Mouse (Mus musculus): ENCODE data around the gene Gm4869.

The Gm4869 gene

GRCm38 (mm10) chr5:140538111-140538683 lies 92.8 kb downstream of the Gm4869 start:
- no peak for DNase-seq

DNA sequence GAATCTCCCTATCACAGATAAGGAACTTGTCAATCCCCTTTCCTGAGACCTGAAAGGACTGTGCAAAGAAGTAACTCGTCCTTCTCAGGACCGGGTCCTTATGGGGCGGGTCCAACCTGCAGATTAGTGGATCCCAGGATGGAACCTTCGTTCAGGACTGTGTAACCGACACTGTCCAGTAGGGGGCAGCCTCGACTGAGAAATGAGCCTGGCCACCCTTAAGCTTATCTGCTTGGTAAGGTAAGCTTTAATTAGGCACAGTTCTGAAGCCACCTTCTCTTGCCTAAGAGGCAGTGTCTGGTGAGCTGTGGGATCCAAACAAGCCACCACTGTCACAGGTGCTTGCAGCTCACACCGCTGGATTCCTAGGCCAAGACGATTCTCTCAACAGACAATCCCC lies 94.7 kb downstream of the Gm4869 start:
- DNase-seq, result peak; percentile 66 to 87

DNA sequence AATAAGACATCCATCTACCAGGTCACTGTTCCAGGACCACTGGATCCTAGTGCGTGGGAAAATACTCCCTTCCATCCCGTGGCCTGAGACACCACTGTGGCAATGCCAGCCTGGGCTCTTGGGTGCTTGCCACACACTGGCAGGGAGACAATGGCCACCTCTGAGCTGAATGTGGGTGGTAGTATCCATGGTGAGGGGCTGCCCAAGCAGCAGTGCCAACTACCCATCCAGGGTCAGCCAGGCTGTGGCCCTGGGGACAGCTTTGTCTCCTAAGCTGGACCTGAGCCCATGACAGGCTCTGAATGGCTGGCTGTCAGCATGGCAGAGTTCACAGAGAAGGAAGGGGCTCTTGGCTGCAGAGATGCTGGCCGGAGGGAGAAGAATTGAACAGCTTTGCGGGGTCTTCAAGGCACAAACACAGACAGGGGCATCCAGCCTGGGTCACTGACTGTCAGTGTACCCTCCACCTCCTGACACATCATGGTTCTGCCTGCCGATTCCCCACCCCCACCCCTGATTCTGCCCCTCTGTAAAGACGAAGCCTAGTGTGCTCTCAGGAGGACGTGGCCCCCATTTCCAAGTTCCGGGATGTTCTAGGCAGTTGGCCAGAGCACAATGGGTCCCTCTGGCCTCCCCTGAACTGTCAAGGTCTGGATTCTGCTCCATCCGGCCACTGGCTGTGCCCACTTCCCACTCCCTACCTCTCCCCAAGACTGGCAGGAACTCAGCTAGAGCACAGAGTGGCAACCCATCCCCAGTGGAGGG lies 97.5 kb downstream of the Gm4869 start:
- DNase-seq, result no peak

Data from spleen, adult 18-20 months (tissue).